Mouse (Mus musculus) macrophage (primary cell): ENCODE results near the gene Rufy4. TPM values are rescaled to one million over a fixed set of nuclear protein-coding genes. Genes with fewer than 3 reads are reported as not detected.

Experiments
- H3K27ac ChIP-seq: fragments of 350-480 bp; formaldehyde crosslinking; 2 replicates; pipeline ENCODE4 v1.9.0; 2021
- H3K36me3 ChIP-seq: fragments of 350-480 bp; formaldehyde crosslinking; 2 replicates; pipeline ENCODE4 v1.9.0; 2021; ENCODE audit errors: inconsistent target
- H3K4me3 ChIP-seq: fragments of 350-480 bp; formaldehyde crosslinking; 2 replicates; pipeline ENCODE4 v1.9.0; 2021; ENCODE audit errors: inconsistent target
- H3K79me2 ChIP-seq: fragments of 350-480 bp; formaldehyde crosslinking; 2 replicates; pipeline ENCODE4 v1.9.0; 2021; ENCODE audit errors: inconsistent target
- WGBS: methylation state at CpG from one replicate; pipeline ENCODE4 v1.1.7; 2026; ENCODE audit warnings: inconsistent platforms; ENCODE audit not compliant: missing documents; 5-methylcytosine and 5-hydroxymethylcytosine counted together
- polyA plus RNA-seq: library from polyadenylated mRNA; stranded (reverse); fragments of 250-400 nt; gene quantifications from 3 replicates; pipeline ENCODE4 v1.2.4, GENCODE M21; 2018; ENCODE audit warnings: inconsistent platforms

The Rufy4 gene
- polyA plus RNA-seq, 1 experiment from 2014 or later: not detected

- Histone ChIP-seq H3K79me2 (no peaks in the 10 kb centered on the region), H3K36me3 (no peaks in the 10 kb centered on the region), H3K4me3 (no peak overlapping the region), H3K27ac (no peak overlapping the region)
- WGBS: 63% methylated on average over 7 of the region's 7 CpGs
Observed at GRCm38 (mm10) chr1:74094497-74095270, 30.7 kb upstream of the Rufy4 start.

- Histone ChIP-seq H3K4me3 (no peak overlapping the region), H3K79me2 (no peaks in the 10 kb centered on the region), H3K27ac (no peak overlapping the region), H3K36me3 (no peaks in the 10 kb centered on the region)
- WGBS: 93% methylated on average over 6 of the region's 6 CpGs
Observed at GRCm38 (mm10) chr1:74095296-74095695, 30.0 kb upstream of the Rufy4 start.

- no peaks in the 10 kb centered on the region for H3K79me2 ChIP-seq
- 91% methylated on average over 3 of the region's 3 CpGs for WGBS
- no peak overlapping the region for H3K27ac ChIP-seq
- H3K4me3 ChIP-seq: no peak overlapping the region
- no peaks in the 10 kb centered on the region for H3K36me3 ChIP-seq
Observed at GRCm38 (mm10) chr1:74095728-74096127, 29.6 kb upstream of the Rufy4 start.

- no peaks in the 10 kb centered on the region for H3K36me3 ChIP-seq
- H3K79me2 ChIP-seq: no peaks in the 10 kb centered on the region
- WGBS: 3% methylated on average over 58 of the region's 58 CpGs
- no peak overlapping the region for H3K4me3 ChIP-seq
- no peak overlapping the region for H3K27ac ChIP-seq
Observed at GRCm38 (mm10) chr1:74098004-74099000, 27.0 kb upstream of the Rufy4 start.

GRCm38 (mm10) chr1:74099001-74099435, 26.3 kb upstream of the Rufy4 start:
- WGBS: 2% methylated on average over 13 of the region's 14 CpGs
- H3K79me2 ChIP-seq: no peaks in the 10 kb centered on the region
- no peak overlapping the region for H3K4me3 ChIP-seq
- H3K36me3 ChIP-seq: no peaks in the 10 kb centered on the region
- no peak overlapping the region for H3K27ac ChIP-seq

- Histone ChIP-seq H3K4me3 (no peak overlapping the region), H3K79me2 (no peaks in the 10 kb centered on the region), H3K36me3 (no peaks in the 10 kb centered on the region), H3K27ac (no peak overlapping the region)
- WGBS: 84% methylated on average over 6 of the region's 6 CpGs
Observed at GRCm38 (mm10) chr1:74103654-74104353, 21.5 kb upstream of the Rufy4 start.

GRCm38 (mm10) chr1:74105660-74106059, 19.7 kb upstream of the Rufy4 start:
- H3K4me3 ChIP-seq: no peak overlapping the region
- H3K79me2 ChIP-seq: no peaks in the 10 kb centered on the region
- WGBS: 82% methylated on average over 4 of the region's 4 CpGs
- H3K36me3 ChIP-seq: no peaks in the 10 kb centered on the region
- no peak overlapping the region for H3K27ac ChIP-seq

- H3K79me2 ChIP-seq: no peaks in the 10 kb centered on the region
- no peak overlapping the region for H3K4me3 ChIP-seq
- 76% methylated on average over 6 of the region's 6 CpGs for WGBS
Observed at GRCm38 (mm10) chr1:74106214-74106613, 19.1 kb upstream of the Rufy4 start.

GRCm38 (mm10) chr1:74107931-74108618, 17.3 kb upstream of the Rufy4 start:
- Histone ChIP-seq H3K36me3 (no peaks in the 10 kb centered on the region), H3K79me2 (no peaks in the 10 kb centered on the region), H3K27ac (no peak overlapping the region), H3K4me3 (no peak overlapping the region)
- 58% methylated on average over 5 of the region's 5 CpGs for WGBS

More at GRCm38 (mm10) chr1:74106214-74106613, 19.1 kb upstream of the Rufy4 start:
- no peaks in the 10 kb centered on the region for H3K36me3 ChIP-seq
- no peak overlapping the region for H3K27ac ChIP-seq

GRCm38 (mm10) chr1:74109670-74110069, 15.7 kb upstream of the Rufy4 start:
- WGBS: 90% methylated on average over 2 of the region's 2 CpGs
- Histone ChIP-seq H3K79me2 (no peaks in the 10 kb centered on the region), H3K27ac (no peak overlapping the region), H3K36me3 (no peaks in the 10 kb centered on the region), H3K4me3 (no peak overlapping the region)

- Histone ChIP-seq H3K36me3 (no peaks in the 10 kb centered on the region), H3K4me3 (no peak overlapping the region), H3K27ac (no peak overlapping the region), H3K79me2 (no peaks in the 10 kb centered on the region)
- WGBS: 87% methylated on average over 8 of the region's 8 CpGs
Observed at GRCm38 (mm10) chr1:74110932-74111695, 14.2 kb upstream of the Rufy4 start.

- 97% methylated on average over 6 of the region's 6 CpGs for WGBS
- no peaks in the 10 kb centered on the region for H3K36me3 ChIP-seq
- H3K79me2 ChIP-seq: no peaks in the 10 kb centered on the region
- H3K4me3 ChIP-seq: no peak overlapping the region
- no peak overlapping the region for H3K27ac ChIP-seq
Observed at GRCm38 (mm10) chr1:74111696-74112030, 13.7 kb upstream of the Rufy4 start.

GRCm38 (mm10) chr1:74113071-74113470, 12.3 kb upstream of the Rufy4 start:
- Histone ChIP-seq H3K4me3 (no peak overlapping the region), H3K27ac (no peak overlapping the region), H3K36me3 (no peaks in the 10 kb centered on the region), H3K79me2 (no peaks in the 10 kb centered on the region)
- 74% methylated on average over 2 of the region's 3 CpGs for WGBS
